Mouse (Mus musculus) liver, embryonic 15.5 days (tissue): ENCODE data around the gene Hirip3. TPM values are rescaled to one million over a fixed set of nuclear protein-coding genes. Genes with fewer than 3 reads are reported as not detected.

Experiments used
- ATAC-seq: fragments of 200-750 bp; cut with Nextera tagmentation; 2 replicates; pipeline ENCODE4 v1.8.0; 2017; ENCODE audit warnings: moderate number of reproducible peaks, mild to moderate bottlenecking, moderate library complexity; ENCODE audit not compliant: insufficient read depth
- H3K27ac ChIP-seq: fragments of 300-500 bp; sonication (generic); replicated peaks from 2 replicates; pipeline ENCODE4 v1.5.1; 2015; ENCODE audit warnings: mild to moderate bottlenecking, inconsistent platforms
- H3K27me3 ChIP-seq: fragments of 300-500 bp; sonication (generic); 2 replicates; pipeline ENCODE4 v1.6.1; 2015; ENCODE audit warnings: mild to moderate bottlenecking, inconsistent platforms
- H3K36me3 ChIP-seq: fragments of 300-500 bp; sonication (generic); replicated peaks from 2 replicates; pipeline ENCODE4 v1.6.1; 2015; ENCODE audit warnings: moderate library complexity, mild to moderate bottlenecking, inconsistent platforms
- H3K4me1 ChIP-seq: fragments of 300-500 bp; sonication (generic); replicated peaks from 2 replicates; pipeline ENCODE4 v1.6.1; 2015; ENCODE audit warnings: inconsistent platforms
- H3K4me2 ChIP-seq: fragments of 300-500 bp; sonication (generic); 2 replicates; pipeline ENCODE4 v1.6.1; 2015; ENCODE audit warnings: moderate library complexity, mild to moderate bottlenecking, inconsistent platforms
- H3K4me3 ChIP-seq: fragments of 300-500 bp; sonication (generic); replicated peaks from 2 replicates; pipeline ENCODE4 v1.5.1; 2015; ENCODE audit warnings: mild to moderate bottlenecking, inconsistent platforms
- H3K9ac ChIP-seq: fragments of 300-500 bp; sonication (generic); 2 replicates; pipeline ENCODE4 v1.6.1; 2015; ENCODE audit warnings: moderate library complexity, mild to moderate bottlenecking, inconsistent platforms
- H3K9me3 ChIP-seq: fragments of 300-500 bp; sonication (generic); replicated peaks from 2 replicates; pipeline ENCODE4 v1.6.1; 2016; ENCODE audit warnings: inconsistent platforms
- WGBS: fragments of 180-500 bp; shearing (Covaris S2); methylation state at CpG from one replicate; pipeline ENCODE4 v1.1.7; 2015; ENCODE audit warnings: mixed read lengths; ENCODE audit not compliant: insufficient replicate concordance; 5-methylcytosine and 5-hydroxymethylcytosine counted together
- polyA plus RNA-seq: library from polyadenylated mRNA; unstranded; fragments of >200 nt; fragmentation: Nextera tagmentation; extraction: Ambion mirVana; gene quantifications from 2 replicates; pipeline ENCODE4 v1.2.1, GENCODE M21; 2015

The Hirip3 gene
- polyA plus RNA-seq = 8.6 and 13.6 TPM in 2 replicates

GRCm38 (mm10) chr7:126861429-126862130 lies at the start of gene Hirip3:
Gene Hirip3 (plus strand): TSS chr7:126861972.
- no peaks in the 10 kb centered on the region for H3K9me3 ChIP-seq
- no peaks in the 10 kb centered on the region for H3K27me3 ChIP-seq
- peak within 1 kb of the TSS; percentile 75 for H3K9ac ChIP-seq
- H3K36me3 ChIP-seq = peaks cover 64% of the 10 kb centered on the region
- peaks cover 44% of the 10 kb centered on the region for H3K4me1 ChIP-seq
- H3K4me2 ChIP-seq = peak within 1 kb of the TSS; percentile 97
- H3K4me3 ChIP-seq = peak within 1 kb of the TSS; percentile 74
- ATAC-seq = peak; percentile 94
- H3K27ac ChIP-seq = peak within 1 kb of the TSS; percentile 81
- under 1% methylated on average over 42 of the region's 42 CpGs for WGBS

GRCm38 (mm10) chr7:126815726-126816222 lies 46.0 kb upstream of the Hirip3 start:
- no peak overlapping the region for H3K4me2 ChIP-seq
- H3K4me3 ChIP-seq = no peak overlapping the region
- H3K36me3 ChIP-seq = no peaks in the 10 kb centered on the region
- no peak for ATAC-seq
- H3K27me3 ChIP-seq = peaks cover 3% of the 10 kb centered on the region; the same call in 1 of the 2 replicates
- 55% methylated on average over 8 of the region's 8 CpGs for WGBS
- no peaks in the 10 kb centered on the region for H3K4me1 ChIP-seq
- H3K9me3 ChIP-seq = no peaks in the 10 kb centered on the region
- H3K27ac ChIP-seq = no peak overlapping the region
- no peak overlapping the region for H3K9ac ChIP-seq

- H3K4me1 ChIP-seq = no peaks in the 10 kb centered on the region
- ATAC-seq = no peak
- 63% methylated on average over 8 of the region's 8 CpGs for WGBS
- no peaks in the 10 kb centered on the region for H3K36me3 ChIP-seq
- peaks cover 10% of the 10 kb centered on the region; the same call in 1 of the 2 replicates for H3K27me3 ChIP-seq
- H3K9me3 ChIP-seq = no peaks in the 10 kb centered on the region
- H3K4me2 ChIP-seq = no peak overlapping the region
- H3K9ac ChIP-seq = no peak overlapping the region
- no peak overlapping the region for H3K4me3 ChIP-seq
- H3K27ac ChIP-seq = no peak overlapping the region
These were observed 45.3 kb upstream of the Hirip3 start for GRCm38 (mm10) chr7:126816494-126816893.

GRCm38 (mm10) chr7:126817595-126817994 lies 44.2 kb upstream of the Hirip3 start:
- 71% methylated on average over 7 of the region's 7 CpGs for WGBS

GRCm38 (mm10) chr7:126818818-126819217 lies 43.0 kb upstream of the Hirip3 start:
- 17% methylated on average over 1 of the region's 1 CpGs for WGBS
- no peak for ATAC-seq
- Histone ChIP-seq H3K4me2 (no peak overlapping the region), H3K36me3 (no peaks in the 10 kb centered on the region), H3K9ac (no peak overlapping the region), H3K9me3 (no peaks in the 10 kb centered on the region), H3K27ac (no peak overlapping the region), H3K4me1 (0 out of 2 replicates have a peak, but pooled peaks cover 8% of the 10 kb centered on the region), H3K27me3 (peaks cover 31% of the 10 kb centered on the region), H3K4me3 (no peak overlapping the region)

More at GRCm38 (mm10) chr7:126817595-126817994, 44.2 kb upstream of the Hirip3 start:
- Histone ChIP-seq H3K4me3 (no peak overlapping the region), H3K9me3 (no peaks in the 10 kb centered on the region), H3K36me3 (no peaks in the 10 kb centered on the region), H3K27me3 (peaks cover 18% of the 10 kb centered on the region), H3K9ac (no peak overlapping the region), H3K27ac (no peak overlapping the region), H3K4me2 (no peak overlapping the region), H3K4me1 (0 out of 2 replicates have a peak, but pooled peaks cover 7% of the 10 kb centered on the region)
- no peak for ATAC-seq

GRCm38 (mm10) chr7:126821835-126822511 lies 39.8 kb upstream of the Hirip3 start:
- Histone ChIP-seq H3K27ac (no peak overlapping the region), H3K4me2 (no peak overlapping the region), H3K4me1 (0 out of 2 replicates have a peak, but pooled peaks cover 8% of the 10 kb centered on the region), H3K36me3 (no peaks in the 10 kb centered on the region), H3K9ac (no peak overlapping the region), H3K9me3 (no peaks in the 10 kb centered on the region), H3K4me3 (no peak overlapping the region), H3K27me3 (peaks cover 61% of the 10 kb centered on the region)
- no peak for ATAC-seq
- 22% methylated on average over 7 of the region's 7 CpGs for WGBS

- Histone ChIP-seq H3K27ac (no peak overlapping the region), H3K4me3 (no peak overlapping the region), H3K27me3 (peaks cover 61% of the 10 kb centered on the region), H3K4me1 (0 out of 2 replicates have a peak, but pooled peaks cover 8% of the 10 kb centered on the region), H3K36me3 (no peaks in the 10 kb centered on the region), H3K9me3 (no peaks in the 10 kb centered on the region), H3K4me2 (no peak overlapping the region), H3K9ac (no peak overlapping the region)
- no peak for ATAC-seq
- 34% methylated on average over 9 of the region's 9 CpGs for WGBS
These were observed 39.0 kb upstream of the Hirip3 start for GRCm38 (mm10) chr7:126822741-126823140.

- H3K9me3 ChIP-seq = no peaks in the 10 kb centered on the region
- no peak for ATAC-seq
- no peaks in the 10 kb centered on the region for H3K36me3 ChIP-seq
- WGBS = 5% methylated on average over 18 of the region's 19 CpGs
- H3K4me2 ChIP-seq = no peak overlapping the region
- H3K9ac ChIP-seq = no peak overlapping the region
- no peak overlapping the region for H3K27ac ChIP-seq
- peaks cover 62% of the 10 kb centered on the region for H3K27me3 ChIP-seq
- H3K4me3 ChIP-seq = no peak overlapping the region
- 0 out of 2 replicates have a peak, but pooled peaks cover 8% of the 10 kb centered on the region for H3K4me1 ChIP-seq
These were observed 38.5 kb upstream of the Hirip3 start for GRCm38 (mm10) chr7:126823202-126823711.

GRCm38 (mm10) chr7:126823940-126824339 lies 37.8 kb upstream of the Hirip3 start:
- H3K27ac ChIP-seq = no peak overlapping the region
- no peaks in the 10 kb centered on the region for H3K36me3 ChIP-seq
- H3K4me3 ChIP-seq = no peak overlapping the region
- H3K9me3 ChIP-seq = no peaks in the 10 kb centered on the region
- H3K9ac ChIP-seq = no peak overlapping the region
- 0 out of 2 replicates have a peak, but pooled peaks cover 8% of the 10 kb centered on the region for H3K4me1 ChIP-seq
- peaks cover 68% of the 10 kb centered on the region for H3K27me3 ChIP-seq
- H3K4me2 ChIP-seq = no peak overlapping the region
- WGBS = 16% methylated on average over 10 of the region's 10 CpGs
- ATAC-seq = no peak

GRCm38 (mm10) chr7:126825403-126825802 lies 36.4 kb upstream of the Hirip3 start:
- Histone ChIP-seq H3K27ac (no peak overlapping the region), H3K36me3 (no peaks in the 10 kb centered on the region), H3K4me2 (no peak overlapping the region), H3K4me3 (no peak overlapping the region), H3K27me3 (peaks cover 80% of the 10 kb centered on the region), H3K9ac (no peak overlapping the region), H3K4me1 (0 out of 2 replicates have a peak, but pooled peaks cover 8% of the 10 kb centered on the region), H3K9me3 (no peaks in the 10 kb centered on the region)
- 25% methylated on average over 8 of the region's 8 CpGs for WGBS
- ATAC-seq = no peak

- no peak overlapping the region for H3K27ac ChIP-seq
- H3K4me3 ChIP-seq = no peak overlapping the region
- H3K27me3 ChIP-seq = peaks cover 82% of the 10 kb centered on the region
- no peaks in the 10 kb centered on the region for H3K36me3 ChIP-seq
- no peak for ATAC-seq
- no peak overlapping the region for H3K9ac ChIP-seq
- 53% methylated on average over 5 of the region's 5 CpGs for WGBS
- no peak overlapping the region for H3K4me2 ChIP-seq
- H3K9me3 ChIP-seq = no peaks in the 10 kb centered on the region
- H3K4me1 ChIP-seq = 0 out of 2 replicates have a peak, but pooled peaks cover 8% of the 10 kb centered on the region
These were observed 35.8 kb upstream of the Hirip3 start for GRCm38 (mm10) chr7:126825952-126826351.
